Mouse (Mus musculus): ENCODE measurements around the gene Chmp2b. TPM values are rescaled to one million over a fixed set of nuclear protein-coding genes. Genes with fewer than 3 reads are reported as not detected.

The Chmp2b gene
- 25.4 TPM for polyA plus RNA-seq (2012; fragmentation: generic; extraction: Trizol)

DNA sequence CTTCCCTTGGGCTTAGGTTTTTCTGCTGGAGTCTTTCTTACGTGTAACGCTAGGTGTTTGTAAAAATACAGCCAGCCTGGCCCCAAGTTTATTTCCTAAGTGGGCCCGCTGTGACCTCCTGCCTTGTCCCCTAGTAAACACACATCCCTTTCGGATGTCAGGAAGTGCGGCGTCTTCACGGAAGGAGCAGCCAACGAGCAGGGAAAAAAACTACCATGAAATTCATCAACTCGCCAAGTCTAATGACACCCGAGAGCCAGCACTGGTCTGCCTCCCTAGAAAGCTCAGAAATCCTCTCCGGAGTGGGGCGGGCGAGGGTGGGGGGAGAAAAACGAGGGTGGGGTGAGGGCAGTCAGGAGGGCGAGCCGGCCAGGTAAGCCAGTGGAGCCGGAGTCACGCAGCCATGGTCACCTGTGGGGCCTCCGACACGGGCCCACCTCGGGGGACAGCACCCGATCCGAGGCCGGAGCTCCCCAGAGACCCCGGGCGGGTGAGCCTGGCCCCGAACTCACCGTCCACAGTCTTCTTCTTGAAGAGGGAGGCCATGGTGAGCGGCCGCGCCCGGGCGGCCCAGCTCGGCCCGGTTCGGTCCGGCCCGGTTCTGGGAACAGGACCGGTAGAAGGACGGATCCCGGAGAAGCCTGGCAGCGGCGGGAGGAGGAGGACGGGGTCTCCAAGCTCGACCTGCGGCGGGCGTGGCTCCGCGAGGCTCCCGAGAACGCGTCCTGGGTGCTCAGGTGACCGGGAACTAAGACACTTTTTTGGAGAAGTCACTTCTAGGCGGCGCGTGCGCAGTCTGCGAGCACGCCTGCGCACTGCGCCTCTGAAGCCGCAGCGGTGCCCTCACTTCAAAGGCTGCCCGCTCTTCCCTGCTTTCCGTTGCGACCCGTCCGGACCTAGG lies at the start of gene Chmp2b:
Gene Chmp2b (minus strand): TSS at position 764 of the 901 bp plus-strand sequence.
- peaks cover 45% of the 10 kb centered on the region for H3K79me2 ChIP-seq (ENCODE audit: control insufficient read depth, insufficient read depth)
- H3ac ChIP-seq (ENCODE audit: control insufficient read depth, insufficient read length), result peak within 1 kb of the TSS; percentile 15
- no peaks in the 10 kb centered on the region for H3K36me3 ChIP-seq (ENCODE audit: control insufficient read depth, insufficient read depth)
- TF ChIP-seq MAX (IDR thresholded peaks at IDR 0.05; ENCODE audit: low read depth) (no peak), MYOD1 (IDR thresholded peaks at IDR 0.05; ENCODE audit: control insufficient read depth in 1 of 3, insufficient read length in 2 of 3, low read depth in 2 of 3) (no peak), SRF (IDR thresholded peaks at IDR 0.05; ENCODE audit: control insufficient read depth, insufficient read length, low read depth) (no peak), POLR2AphosphoS2 (IDR thresholded peaks at IDR 0.05; ENCODE audit: insufficient read length, low read depth) (no peak), POLR2A (IDR thresholded peaks at IDR 0.05; ENCODE audit: insufficient read length, low read depth) (peak; percentile 59), CEBPB (IDR thresholded peaks at IDR 0.05; ENCODE audit: insufficient read depth, poor library complexity, severe bottlenecking) (no peak), E2F4 (IDR thresholded peaks at IDR 0.05; ENCODE audit: insufficient read depth) (no peak)
- peak within 1 kb of the TSS; percentile 76 for H3K4me2 ChIP-seq (ENCODE audit: low read depth)
- H3K27me3 ChIP-seq (ENCODE audit: control insufficient read depth, insufficient read depth, insufficient read length), result no peaks in the 10 kb centered on the region
- H3K4me3 ChIP-seq, result peak within 1 kb of the TSS; percentile 72

DNA sequence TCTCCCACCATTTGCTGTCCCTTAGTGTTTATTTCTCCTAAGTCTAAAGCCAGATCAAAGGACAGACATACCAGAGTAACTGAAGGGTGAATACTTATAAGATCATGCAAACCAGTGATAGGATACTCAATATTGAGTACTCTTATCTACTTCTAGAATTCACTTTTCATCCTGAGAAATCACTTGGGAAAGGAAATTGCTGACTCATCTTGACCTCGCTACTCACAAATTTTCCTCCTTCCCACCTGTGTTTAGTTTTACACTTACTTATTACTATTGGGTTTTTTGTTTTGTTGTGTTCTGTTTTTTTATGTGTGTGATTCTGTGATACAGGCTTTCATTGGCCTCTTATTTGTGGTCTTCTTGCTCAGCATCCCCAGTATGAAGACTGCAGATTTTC lies 49.2 kb upstream of the Chmp2b start:
- Histone ChIP-seq H3K79me2 (ENCODE audit: control insufficient read depth, insufficient read depth) (no peaks in the 10 kb centered on the region), H3K4me2 (ENCODE audit: low read depth) (no peak overlapping the region), H3K36me3 (ENCODE audit: control insufficient read depth, insufficient read depth) (no peaks in the 10 kb centered on the region), H3K4me3 (no peak overlapping the region), H3K27me3 (ENCODE audit: control insufficient read depth, insufficient read depth, insufficient read length) (no peaks in the 10 kb centered on the region), H3ac (ENCODE audit: control insufficient read depth, insufficient read length) (no peak overlapping the region)
- TF ChIP-seq E2F4 (IDR thresholded peaks at IDR 0.05; ENCODE audit: insufficient read depth) (no peak), TCF3 (IDR thresholded peaks at IDR 0.05; ENCODE audit: insufficient read length, low read depth) (no peak), MYOG (IDR thresholded peaks at IDR 0.05; ENCODE audit: control insufficient read depth in 1 of 3, insufficient read depth in 1 of 3, insufficient read length in 2 of 3, low read depth in 2 of 3) (no peak), MAX (IDR thresholded peaks at IDR 0.05; ENCODE audit: low read depth) (no peak), TCF12 (IDR thresholded peaks at IDR 0.05; ENCODE audit: insufficient read depth, poor library complexity, severe bottlenecking) (no peak)

DNA sequence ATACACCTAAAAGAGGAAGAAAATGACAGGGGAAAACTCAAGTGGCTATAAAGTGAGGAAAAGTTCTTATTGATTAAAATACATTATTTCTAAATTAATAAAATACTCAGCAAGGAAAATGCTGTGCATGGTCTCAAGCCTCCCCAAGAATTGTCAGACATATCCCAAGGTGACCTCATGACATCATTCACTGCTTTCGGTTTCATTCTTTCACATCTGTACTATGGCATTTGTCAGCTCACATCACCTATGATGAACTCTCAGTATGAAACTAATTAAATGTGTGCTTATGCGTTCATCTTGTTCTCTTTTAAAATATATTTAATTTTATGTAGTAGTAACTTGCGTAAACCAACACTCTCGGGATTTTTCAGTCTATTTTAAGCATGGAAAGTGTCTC lies 38.3 kb upstream of the Chmp2b start:
- TF ChIP-seq POLR2A (IDR thresholded peaks at IDR 0.05; ENCODE audit: insufficient read length, low read depth) (no peak), CEBPB (IDR thresholded peaks at IDR 0.05; ENCODE audit: insufficient read depth, poor library complexity, severe bottlenecking) (no peak), USF1 (IDR thresholded peaks at IDR 0.05; ENCODE audit: low read depth) (no peak), POLR2AphosphoS2 (IDR thresholded peaks at IDR 0.05; ENCODE audit: insufficient read length, low read depth) (no peak)

DNA sequence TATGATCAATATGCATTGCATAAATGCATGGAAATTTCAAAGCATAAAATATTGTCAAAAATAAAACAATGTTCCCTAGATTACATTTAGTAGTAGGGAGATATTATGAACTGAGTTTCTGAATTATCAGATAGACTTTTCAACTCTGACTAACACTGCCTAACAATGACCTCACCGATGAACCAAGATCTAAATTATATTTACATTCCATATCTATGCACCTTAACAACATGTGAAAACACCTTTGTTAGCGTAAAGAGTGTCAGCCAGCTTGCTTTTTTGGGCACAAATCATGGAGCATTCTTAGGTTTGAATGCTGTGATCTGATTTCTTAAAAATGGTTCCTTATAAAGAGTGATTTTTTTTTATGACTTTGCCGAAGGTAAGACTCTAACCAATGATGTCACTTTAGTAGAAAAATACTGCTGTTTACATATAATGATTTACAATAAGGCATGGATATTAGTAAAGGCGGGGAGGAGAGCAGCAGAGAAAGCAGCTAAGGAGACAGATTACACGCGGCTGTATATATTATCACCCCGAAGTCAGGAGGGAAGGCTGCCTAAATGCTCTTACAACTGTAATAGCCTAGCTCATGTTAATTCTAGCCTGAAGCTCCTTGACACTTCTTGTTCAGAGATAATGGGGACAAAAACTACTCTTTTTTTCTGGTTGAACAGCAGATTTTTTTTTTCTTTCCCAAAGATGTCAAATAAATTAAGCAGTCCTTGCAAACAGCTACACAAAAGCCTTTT lies 23.8 kb upstream of the Chmp2b start:
- no peaks in the 10 kb centered on the region for H3K79me2 ChIP-seq (ENCODE audit: control insufficient read depth, insufficient read depth)
- H3K4me2 ChIP-seq (ENCODE audit: low read depth), result no peak overlapping the region
- H3K36me3 ChIP-seq (ENCODE audit: control insufficient read depth, insufficient read depth), result no peaks in the 10 kb centered on the region
- no peak overlapping the region for H3ac ChIP-seq (ENCODE audit: control insufficient read depth, insufficient read length)
- TF ChIP-seq REST (IDR thresholded peaks at IDR 0.05; ENCODE audit: insufficient read depth, insufficient read length), result no peak
- TF ChIP-seq MYOD1 (IDR thresholded peaks at IDR 0.05; ENCODE audit: control insufficient read depth in 1 of 3, insufficient read length in 2 of 3, low read depth in 2 of 3), result no peak
- TF ChIP-seq TCF3 (IDR thresholded peaks at IDR 0.05; ENCODE audit: insufficient read length, low read depth), result no peak
- TF ChIP-seq MAX (IDR thresholded peaks at IDR 0.05; ENCODE audit: low read depth), result no peak
- TF ChIP-seq SRF (IDR thresholded peaks at IDR 0.05; ENCODE audit: control insufficient read depth, insufficient read length, low read depth), result no peak
- TF ChIP-seq POLR2A (IDR thresholded peaks at IDR 0.05; ENCODE audit: insufficient read length, low read depth), result no peak
- no peak overlapping the region for H3K4me3 ChIP-seq
- no peaks in the 10 kb centered on the region for H3K27me3 ChIP-seq (ENCODE audit: control insufficient read depth, insufficient read depth, insufficient read length)

More for the DNA sequence above, 38.3 kb upstream of the Chmp2b start:
- Histone ChIP-seq H3K4me3 (no peak overlapping the region), H3K79me2 (ENCODE audit: control insufficient read depth, insufficient read depth) (no peaks in the 10 kb centered on the region), H3K4me2 (ENCODE audit: low read depth) (no peak overlapping the region), H3ac (ENCODE audit: control insufficient read depth, insufficient read length) (no peak overlapping the region), H3K27me3 (ENCODE audit: control insufficient read depth, insufficient read depth, insufficient read length) (no peaks in the 10 kb centered on the region), H3K36me3 (ENCODE audit: control insufficient read depth, insufficient read depth) (no peaks in the 10 kb centered on the region)

DNA sequence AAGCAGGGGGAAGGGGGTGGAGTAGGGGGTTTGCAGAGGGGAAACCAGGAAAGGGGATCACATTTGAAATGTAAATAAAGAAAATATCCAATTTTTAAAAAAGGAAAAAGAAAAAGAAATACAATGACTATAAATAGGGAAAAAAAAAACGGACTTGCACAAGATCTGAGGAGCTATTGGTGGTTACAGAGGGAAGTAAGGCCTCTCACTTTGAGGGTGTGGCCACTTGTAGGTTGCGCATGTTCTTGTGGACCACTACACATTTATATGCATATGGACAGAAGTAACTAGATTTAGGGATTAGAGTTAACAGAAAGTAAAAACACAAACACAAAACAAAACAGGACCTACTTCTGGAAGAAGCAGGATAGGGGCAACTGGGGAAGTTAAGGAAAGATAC lies 23.2 kb upstream of the Chmp2b start:
- Histone ChIP-seq H3K4me2 (ENCODE audit: low read depth) (no peak overlapping the region), H3K27me3 (ENCODE audit: control insufficient read depth, insufficient read depth, insufficient read length) (no peaks in the 10 kb centered on the region), H3K79me2 (ENCODE audit: control insufficient read depth, insufficient read depth) (no peaks in the 10 kb centered on the region), H3ac (ENCODE audit: control insufficient read depth, insufficient read length) (no peak overlapping the region), H3K4me3 (no peak overlapping the region), H3K36me3 (ENCODE audit: control insufficient read depth, insufficient read depth) (no peaks in the 10 kb centered on the region)
- no peak for TF ChIP-seq REST (IDR thresholded peaks at IDR 0.05; ENCODE audit: insufficient read depth, insufficient read length)
- TF ChIP-seq USF1 (IDR thresholded peaks at IDR 0.05; ENCODE audit: low read depth), result no peak
- TF ChIP-seq POLR2AphosphoS2 (IDR thresholded peaks at IDR 0.05; ENCODE audit: insufficient read length, low read depth), result no peak
- no peak for TF ChIP-seq MYOG (IDR thresholded peaks at IDR 0.05; ENCODE audit: control insufficient read depth in 1 of 3, insufficient read depth in 1 of 3, insufficient read length in 2 of 3, low read depth in 2 of 3)
- no peak for TF ChIP-seq POLR2A (IDR thresholded peaks at IDR 0.05; ENCODE audit: insufficient read length, low read depth)
- no peak for TF ChIP-seq CEBPB (IDR thresholded peaks at IDR 0.05; ENCODE audit: insufficient read depth, poor library complexity, severe bottlenecking)
- TF ChIP-seq TCF12 (IDR thresholded peaks at IDR 0.05; ENCODE audit: insufficient read depth, poor library complexity, severe bottlenecking), result no peak
- TF ChIP-seq MYOD1 (IDR thresholded peaks at IDR 0.05; ENCODE audit: control insufficient read depth in 1 of 3, insufficient read length in 2 of 3, low read depth in 2 of 3), result no peak
- no peak for TF ChIP-seq E2F4 (IDR thresholded peaks at IDR 0.05; ENCODE audit: insufficient read depth)
- TF ChIP-seq TCF3 (IDR thresholded peaks at IDR 0.05; ENCODE audit: insufficient read length, low read depth), result no peak
- no peak for TF ChIP-seq MAX (IDR thresholded peaks at IDR 0.05; ENCODE audit: low read depth)
- no peak for TF ChIP-seq SRF (IDR thresholded peaks at IDR 0.05; ENCODE audit: control insufficient read depth, insufficient read length, low read depth)
